Mouse (Mus musculus) hindbrain, embryonic 14.5 days (tissue): ENCODE results near the gene Mical3. TPM values are rescaled to one million over a fixed set of nuclear protein-coding genes. Genes with fewer than 3 reads are reported as not detected.

Source experiments
- ATAC-seq: fragments of 200-750 bp; cut with Nextera tagmentation; 2 replicates; pipeline ENCODE4 v1.8.0; 2017; ENCODE audit warnings: moderate number of reproducible peaks, mild to moderate bottlenecking, moderate TSS enrichment, moderate library complexity; ENCODE audit not compliant: low FRiP score
- DNase-seq: peaks from one replicate; pipeline ENCODE4 v3.0.0-alpha.2; 2015; ENCODE audit warnings: low spot score
- H3K27ac ChIP-seq: fragments of 300-500 bp; sonication (generic); 2 replicates; pipeline ENCODE4 v1.5.1; 2014; ENCODE audit warnings: mild to moderate bottlenecking, moderate library complexity
- H3K27me3 ChIP-seq: fragments of 300-500 bp; sonication (generic); 2 replicates; pipeline ENCODE4 v1.6.1; 2014; ENCODE audit warnings: mild to moderate bottlenecking, low read length, mixed read lengths; ENCODE audit not compliant: control insufficient read depth, insufficient read depth
- H3K36me3 ChIP-seq: fragments of 300-500 bp; sonication (generic); replicated peaks from 2 replicates; pipeline ENCODE4 v1.6.1; 2014; ENCODE audit not compliant: control insufficient read depth, insufficient read depth
- H3K4me1 ChIP-seq: fragments of 300-500 bp; sonication (generic); replicated peaks from 2 replicates; pipeline ENCODE4 v1.6.1; 2014; ENCODE audit warnings: antibody characterized with exemption, low read length, mixed read lengths; ENCODE audit not compliant: control insufficient read depth, insufficient read depth
- H3K4me2 ChIP-seq: fragments of 300-500 bp; sonication (generic); replicated peaks from 2 replicates; pipeline ENCODE4 v1.6.1; 2014; ENCODE audit warnings: mild to moderate bottlenecking, moderate library complexity
- H3K4me3 ChIP-seq: fragments of 300-500 bp; sonication (generic); replicated peaks from 2 replicates; pipeline ENCODE4 v1.5.1; 2014; ENCODE audit warnings: mild to moderate bottlenecking, low read length
- H3K9ac ChIP-seq: fragments of 300-500 bp; sonication (generic); 2 replicates; pipeline ENCODE4 v1.6.1; 2014
- H3K9me3 ChIP-seq: fragments of 300-500 bp; sonication (generic); 2 replicates; pipeline ENCODE4 v1.6.1; 2016; ENCODE audit warnings: low read length; ENCODE audit not compliant: control insufficient read depth
- WGBS: fragments of 180-500 bp; shearing (Covaris S2); extraction: QIAGEN DNeasy Blood & Tissue Kit; methylation state at CpG from one replicate; pipeline ENCODE4 v1.1.7; 2014; 5-methylcytosine and 5-hydroxymethylcytosine counted together
- polyA plus RNA-seq: library from polyadenylated mRNA; unstranded; fragments of >200 nt; fragmentation: Nextera tagmentation; extraction: Ambion mirVana; gene quantifications from 2 replicates; pipeline ENCODE4 v1.2.1, GENCODE M21; 2014

Gene Mical3
- polyA plus RNA-seq, 1 experiment from 2014 or later = 49.4 TPM

DNA sequence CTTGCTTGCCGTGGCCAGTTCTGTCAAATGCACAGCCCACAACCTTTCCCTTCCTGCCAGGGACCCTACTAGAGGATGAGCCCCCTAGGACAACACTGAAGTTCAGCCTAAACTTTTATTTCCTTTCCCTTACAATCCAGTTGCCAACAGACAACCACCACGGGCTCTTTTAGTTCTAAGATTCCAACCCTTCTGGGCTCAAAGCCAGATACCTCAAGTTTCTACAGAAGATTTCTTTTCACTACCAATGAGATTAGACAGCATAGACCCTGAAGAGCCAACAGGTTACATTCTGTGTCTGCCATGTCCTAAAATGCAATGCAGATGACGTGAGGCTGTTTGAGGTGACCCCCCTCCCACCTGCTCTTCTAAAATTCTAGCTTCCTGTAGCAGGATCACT is 75.3 kb downstream of the Mical3 start:
- Histone ChIP-seq H3K36me3 (no peaks in the 10 kb centered on the region), H3K9ac (no peak overlapping the region)
- 67% methylated on average over 3 of the region's 3 CpGs for WGBS

DNA sequence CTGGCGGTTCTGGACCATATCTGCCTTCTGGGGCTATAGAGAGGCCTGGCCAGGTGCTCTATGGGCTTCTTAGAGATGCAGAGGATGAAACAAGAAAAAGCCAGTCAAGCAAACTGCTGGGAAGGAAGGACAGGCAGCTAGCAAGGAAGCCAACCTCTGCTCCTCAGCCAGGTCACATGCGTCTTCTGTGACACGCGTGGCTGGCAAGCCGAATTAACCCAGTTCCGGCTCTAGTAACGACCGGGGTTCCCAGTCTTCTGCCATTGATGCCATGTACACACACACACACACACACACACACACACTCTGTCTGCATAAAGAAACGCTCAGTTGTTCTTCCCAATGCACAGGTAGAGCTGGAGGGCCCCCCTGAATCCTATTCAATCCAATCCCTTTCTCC is 75.9 kb downstream of the Mical3 start:
- Histone ChIP-seq H3K36me3 (no peaks in the 10 kb centered on the region), H3K9ac (no peak overlapping the region), H3K27me3 (no peaks in the 10 kb centered on the region), H3K9me3 (no peaks in the 10 kb centered on the region), H3K4me2 (no peak overlapping the region), H3K27ac (no peak overlapping the region), H3K4me1 (0 out of 2 replicates have a peak, but pooled peaks cover 2% of the 10 kb centered on the region), H3K4me3 (no peak overlapping the region)
- ATAC-seq = no peak
- WGBS = 91% methylated on average over 9 of the region's 9 CpGs
- no peak for DNase-seq

More for the DNA sequence above, 75.3 kb downstream of the Mical3 start:
- no peaks in the 10 kb centered on the region for H3K27me3 ChIP-seq
- no peak overlapping the region for H3K27ac ChIP-seq
- DNase-seq (no peak), ATAC-seq (no peak)
- H3K9me3 ChIP-seq = no peaks in the 10 kb centered on the region
- no peak overlapping the region for H3K4me3 ChIP-seq
- H3K4me2 ChIP-seq = no peak overlapping the region
- 0 out of 2 replicates have a peak, but pooled peaks cover 2% of the 10 kb centered on the region for H3K4me1 ChIP-seq

DNA sequence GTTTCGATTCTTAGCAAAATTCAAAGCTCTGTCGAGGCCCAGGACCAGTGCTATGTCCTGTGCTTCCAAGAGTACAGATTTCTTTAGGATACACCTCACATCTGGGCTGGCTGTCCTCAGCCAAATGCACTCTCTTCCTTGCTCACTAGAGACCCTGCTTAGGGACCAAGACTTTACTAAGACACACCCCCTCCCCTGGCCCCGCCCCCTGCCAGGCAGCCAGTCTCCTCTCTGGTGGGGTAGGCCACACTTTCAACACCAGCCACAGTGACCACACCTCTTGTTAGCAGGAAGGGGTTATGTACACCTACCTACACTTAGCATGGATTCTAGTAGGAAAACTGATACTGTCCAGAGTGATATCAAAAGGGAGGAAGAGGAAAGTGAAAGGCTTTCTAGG is 76.5 kb downstream of the Mical3 start:
- ATAC-seq (peak; percentile 28; the same call in 1 of the 2 replicates), DNase-seq (no peak)
- Histone ChIP-seq H3K36me3 (no peaks in the 10 kb centered on the region), H3K9me3 (no peaks in the 10 kb centered on the region), H3K4me2 (no peak overlapping the region), H3K27ac (no peak overlapping the region), H3K4me1 (0 out of 2 replicates have a peak, but pooled peaks cover 2% of the 10 kb centered on the region), H3K9ac (no peak overlapping the region), H3K27me3 (no peaks in the 10 kb centered on the region), H3K4me3 (no peak overlapping the region)
- 76% methylated on average over 3 of the region's 3 CpGs for WGBS

DNA sequence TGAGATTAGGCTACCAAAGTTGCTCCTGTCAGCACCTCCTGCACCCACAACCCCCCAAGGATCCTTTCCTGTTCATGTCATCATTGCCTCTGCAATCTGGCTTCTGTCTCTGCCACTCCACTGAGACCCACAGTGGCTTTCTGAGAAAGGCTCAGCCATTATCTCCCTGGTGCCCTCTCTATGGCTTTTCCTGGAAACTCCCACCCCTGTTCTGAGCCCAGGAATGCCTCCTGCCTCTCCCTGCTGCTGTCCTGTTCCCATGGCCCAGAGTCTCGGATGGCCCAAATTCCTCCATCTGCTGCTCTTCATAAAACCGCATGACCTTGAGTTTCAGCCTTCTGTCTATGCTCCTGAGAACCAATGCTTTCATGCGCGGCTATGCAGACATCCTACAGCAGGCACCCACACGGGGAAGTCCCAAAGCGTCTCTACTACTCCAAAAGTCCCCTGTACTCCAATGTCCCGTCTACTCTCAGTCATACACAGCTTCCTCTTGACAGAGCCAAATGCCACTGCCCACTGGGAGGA is 77.2 kb downstream of the Mical3 start:
- ATAC-seq = no peak
- 93% methylated on average over 7 of the region's 7 CpGs for WGBS
- no peaks in the 10 kb centered on the region for H3K36me3 ChIP-seq

DNA sequence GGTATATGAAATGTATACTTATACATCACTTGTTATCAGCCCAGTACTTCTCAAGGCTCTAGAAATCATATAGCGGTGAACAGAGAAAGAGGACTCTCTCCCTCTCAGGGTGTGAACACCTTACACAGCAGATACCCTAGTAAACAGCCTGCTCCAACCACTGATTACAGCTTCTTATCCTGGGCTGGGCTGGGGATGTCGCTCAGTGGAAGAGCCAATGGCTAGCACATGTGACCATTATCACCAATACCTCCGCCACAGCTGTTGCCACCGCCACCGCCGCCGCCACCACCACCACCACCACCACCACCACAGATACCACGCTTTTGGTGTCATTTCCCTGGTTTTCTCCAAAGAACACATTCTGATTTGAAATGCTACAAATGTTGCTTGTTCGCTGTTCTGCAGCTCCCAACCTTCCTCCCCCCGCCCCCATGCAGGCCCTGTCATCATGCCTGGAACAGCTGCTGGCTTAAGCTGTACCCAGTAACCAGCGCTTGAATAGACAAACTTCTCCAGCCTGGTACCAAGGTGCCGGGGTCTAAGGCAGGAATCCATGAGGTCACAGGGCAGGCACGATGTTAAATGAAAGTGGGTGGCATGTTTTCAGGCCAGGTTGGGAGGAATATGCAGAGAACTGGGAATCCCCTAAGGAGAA is 78.7 kb downstream of the Mical3 start:
- no peaks in the 10 kb centered on the region for H3K36me3 ChIP-seq
- no peak overlapping the region for H3K4me2 ChIP-seq
- no peak overlapping the region for H3K9ac ChIP-seq
- 95% methylated on average over 13 of the region's 13 CpGs for WGBS
- H3K27ac ChIP-seq = no peak overlapping the region
- 0 out of 2 replicates have a peak, but pooled peaks cover 2% of the 10 kb centered on the region for H3K4me1 ChIP-seq
- H3K9me3 ChIP-seq = no peaks in the 10 kb centered on the region
- no peak overlapping the region for H3K4me3 ChIP-seq
- DNase-seq (no peak), ATAC-seq (no peak)
- H3K27me3 ChIP-seq = no peaks in the 10 kb centered on the region

More for the DNA sequence above, 77.2 kb downstream of the Mical3 start:
- H3K4me2 ChIP-seq = no peak overlapping the region
- no peak for DNase-seq
- H3K4me3 ChIP-seq = no peak overlapping the region
- no peak overlapping the region for H3K9ac ChIP-seq
- H3K27ac ChIP-seq = no peak overlapping the region
- 0 out of 2 replicates have a peak, but pooled peaks cover 2% of the 10 kb centered on the region for H3K4me1 ChIP-seq
- no peaks in the 10 kb centered on the region for H3K9me3 ChIP-seq
- no peaks in the 10 kb centered on the region for H3K27me3 ChIP-seq

DNA sequence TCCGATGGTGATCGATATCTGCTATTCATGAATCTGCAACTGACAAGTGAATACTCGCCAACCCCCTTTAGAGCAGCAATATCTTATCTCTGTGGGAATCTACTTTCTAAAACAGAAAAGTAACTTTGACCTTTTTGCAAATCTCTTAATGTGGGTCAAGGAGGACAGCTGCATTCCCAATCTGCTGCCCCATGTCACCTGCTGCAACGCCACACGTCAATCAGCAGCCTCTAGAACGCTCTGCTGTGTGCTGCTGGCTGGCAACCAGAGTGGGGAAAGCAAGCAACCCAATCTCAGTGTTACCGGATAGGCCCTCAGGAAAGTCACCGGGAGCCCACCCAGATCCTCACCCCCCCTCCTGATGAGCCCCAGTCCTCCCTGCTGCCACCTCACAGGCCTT is 79.4 kb downstream of the Mical3 start:
- H3K9ac ChIP-seq = no peak overlapping the region
- H3K9me3 ChIP-seq = no peaks in the 10 kb centered on the region
- H3K27ac ChIP-seq = no peak overlapping the region
- 0 out of 2 replicates have a peak, but pooled peaks cover 2% of the 10 kb centered on the region for H3K4me1 ChIP-seq
- no peak overlapping the region for H3K4me3 ChIP-seq
- ATAC-seq = no peak
- H3K4me2 ChIP-seq = no peak overlapping the region
- H3K36me3 ChIP-seq = no peaks in the 10 kb centered on the region
- DNase-seq = no peak
- no peaks in the 10 kb centered on the region for H3K27me3 ChIP-seq
- 81% methylated on average over 8 of the region's 8 CpGs for WGBS

DNA sequence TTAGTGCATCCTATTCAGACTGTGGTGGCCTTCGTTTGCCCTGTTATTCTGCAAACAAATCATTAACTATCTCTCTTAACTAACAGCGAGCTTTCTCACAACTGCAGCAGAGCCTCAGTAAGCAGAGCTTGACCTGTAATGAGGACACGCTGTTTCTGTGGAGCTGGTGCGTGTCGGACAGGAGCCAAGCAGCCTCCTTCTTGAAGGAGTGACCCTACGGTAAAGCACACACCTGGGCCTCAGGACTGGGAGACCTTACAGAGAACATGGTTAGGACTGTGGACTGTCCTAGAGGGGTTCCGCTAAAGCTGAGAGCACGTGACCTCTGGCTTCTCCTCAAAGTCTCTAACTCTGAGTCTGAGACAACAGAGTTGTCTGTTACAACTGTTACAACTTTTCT is 82.1 kb downstream of the Mical3 start:
- H3K27ac ChIP-seq = no peak overlapping the region
- ATAC-seq (no peak), DNase-seq (no peak)
- H3K9ac ChIP-seq = no peak overlapping the region
- 62% methylated on average over 8 of the region's 8 CpGs for WGBS
- H3K27me3 ChIP-seq = no peaks in the 10 kb centered on the region
- H3K4me2 ChIP-seq = no peak overlapping the region
- no peak overlapping the region for H3K4me3 ChIP-seq
- H3K36me3 ChIP-seq = no peaks in the 10 kb centered on the region
- 0 out of 2 replicates have a peak, but pooled peaks cover 2% of the 10 kb centered on the region for H3K4me1 ChIP-seq
- H3K9me3 ChIP-seq = no peaks in the 10 kb centered on the region

DNA sequence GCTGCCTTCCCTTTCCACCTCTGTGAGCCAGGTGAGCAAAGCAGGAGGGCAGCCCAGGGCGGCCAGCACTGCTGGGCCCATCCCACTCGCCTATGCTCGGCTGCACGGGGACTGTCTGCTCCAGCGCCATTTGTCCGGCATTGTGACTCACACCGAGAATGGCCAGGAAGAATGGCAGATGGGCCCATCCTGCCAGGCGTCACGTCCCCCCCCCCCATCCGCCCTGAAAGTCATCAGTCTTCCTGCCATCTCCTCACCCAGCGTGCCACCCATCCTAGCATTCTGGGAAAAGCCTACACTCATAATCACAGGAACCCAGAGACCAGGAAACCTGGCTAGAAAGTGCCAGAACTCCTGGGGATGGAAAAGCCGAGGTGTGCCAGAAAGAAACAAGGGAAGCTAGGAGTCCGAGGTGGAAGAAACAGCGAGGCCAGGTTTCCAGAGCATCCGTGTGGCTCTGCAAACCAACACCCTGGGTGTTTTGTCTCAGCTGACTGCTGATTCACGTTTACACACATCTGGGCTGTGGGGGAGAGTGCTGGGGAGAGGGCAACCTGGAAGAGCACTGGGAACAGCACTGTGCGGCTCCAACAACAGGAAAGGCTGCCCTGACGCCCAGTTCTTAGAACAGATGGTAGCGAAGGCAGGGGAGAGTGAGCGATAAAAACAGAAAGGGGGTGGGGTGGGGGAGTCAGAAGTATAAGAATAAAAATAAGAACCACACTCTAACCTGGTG is 85.3 kb downstream of the Mical3 start:
- no peaks in the 10 kb centered on the region for H3K4me1 ChIP-seq
- H3K27me3 ChIP-seq = no peaks in the 10 kb centered on the region
- no peak overlapping the region for H3K4me3 ChIP-seq
- H3K4me2 ChIP-seq = no peak overlapping the region
- ATAC-seq = peak; percentile 46; the same call in 1 of the 2 replicates
- 44% methylated on average over 20 of the region's 20 CpGs for WGBS
- no peaks in the 10 kb centered on the region for H3K9me3 ChIP-seq
- peak overlapping the region; percentile 17; the same call in 1 of the 2 replicates for H3K27ac ChIP-seq
- peaks cover 19% of the 10 kb centered on the region for H3K36me3 ChIP-seq
- DNase-seq = no peak
- no peak overlapping the region for H3K9ac ChIP-seq

DNA sequence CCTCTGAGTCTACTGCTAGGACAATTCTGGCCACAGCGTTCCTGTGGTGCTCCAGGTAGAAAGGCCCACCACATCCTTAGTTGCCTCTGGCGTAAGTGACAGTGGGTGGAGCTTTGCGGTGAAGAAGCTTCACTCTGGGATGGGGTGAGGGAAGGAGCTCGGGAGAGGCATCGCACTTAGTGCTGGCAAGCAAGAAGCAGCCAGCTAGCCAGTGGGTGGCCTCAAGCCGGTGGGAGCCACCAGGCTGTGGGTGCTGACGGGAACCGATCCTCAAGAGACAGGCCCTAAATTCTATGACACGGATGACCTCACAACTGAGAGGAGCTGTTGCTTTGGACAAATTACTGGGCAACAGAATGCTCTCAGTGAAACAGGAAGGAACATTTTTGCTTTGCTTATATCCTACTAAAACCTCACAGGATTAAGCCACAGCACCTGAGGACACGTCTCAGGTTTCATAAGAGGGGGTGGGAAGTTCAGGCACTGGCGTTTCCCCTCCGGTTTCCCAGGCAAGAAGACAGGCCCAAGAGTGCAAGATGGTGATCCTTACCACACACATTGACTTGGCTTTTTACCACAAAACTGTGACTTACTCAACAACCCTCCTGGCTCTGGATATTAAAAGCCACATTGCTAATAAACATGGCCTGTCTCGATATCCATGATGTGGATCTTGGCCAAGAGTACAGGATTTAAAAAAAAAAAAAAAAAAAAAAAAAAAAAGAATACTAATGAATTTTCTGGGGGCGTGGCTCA is 87.2 kb downstream of the Mical3 start:
- H3K9me3 ChIP-seq = no peaks in the 10 kb centered on the region
- DNase-seq (no peak), ATAC-seq (no peak)
- no peak overlapping the region for H3K4me2 ChIP-seq
- H3K9ac ChIP-seq = no peak overlapping the region
- H3K27ac ChIP-seq = no peak overlapping the region
- no peaks in the 10 kb centered on the region for H3K27me3 ChIP-seq
- 79% methylated on average over 14 of the region's 14 CpGs for WGBS
- H3K4me3 ChIP-seq = no peak overlapping the region
- H3K36me3 ChIP-seq = peaks cover 37% of the 10 kb centered on the region
- H3K4me1 ChIP-seq = no peaks in the 10 kb centered on the region
